Mouse (Mus musculus): ENCODE measurements around the gene Prkar1b.

Gene Prkar1b

GRCm38 (mm10) chr5:139149681-139150602, at the start of gene Prkar1b, which contains the start of gene Dnaaf5:
TSS of gene Prkar1b (minus strand) at chr5:139150001.
TSS of gene Dnaaf5 (plus strand) at chr5:139150223.
- DNase-seq (ENCODE audit: low spot score): peak; percentile 90

DNA sequence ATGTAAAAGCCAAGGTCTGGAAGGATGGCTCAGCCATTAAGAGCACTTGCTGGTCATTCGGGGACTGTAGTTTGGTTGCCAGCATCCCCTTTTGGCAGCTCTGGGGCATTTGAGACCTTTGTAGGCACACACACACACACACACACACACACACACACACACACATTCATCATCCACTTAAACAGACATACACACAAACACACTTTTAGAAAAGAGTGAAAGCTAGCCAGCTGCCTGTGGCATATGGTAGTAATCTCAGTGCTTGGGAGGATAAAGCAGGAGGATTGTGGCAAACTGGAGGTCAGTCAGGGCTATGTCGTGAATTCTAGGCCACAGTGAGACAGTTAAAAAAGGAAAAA, 49.8 kb upstream of the Prkar1b start:
- DNase-seq (ENCODE audit: low spot score): no peak

DNA sequence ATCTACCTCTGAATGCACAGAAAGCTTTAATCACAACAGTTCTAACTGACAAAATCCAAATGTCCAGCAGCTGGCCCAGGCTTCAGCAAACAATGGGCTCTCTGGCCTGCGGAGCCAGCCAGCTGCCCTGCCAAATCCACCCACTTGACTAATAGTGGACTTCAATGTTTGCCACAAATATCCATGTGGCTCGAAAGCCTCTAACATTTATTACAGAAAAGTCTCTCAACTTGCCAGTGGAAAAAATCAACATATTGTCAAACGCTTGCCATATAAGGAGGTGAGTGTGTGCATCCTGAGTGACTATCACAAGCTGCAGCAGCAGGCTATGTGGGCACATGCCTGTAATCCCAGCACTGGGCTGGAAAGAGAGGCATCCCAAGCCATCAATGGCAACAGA, 49.0 kb upstream of the Prkar1b start:
- no peak for DNase-seq (ENCODE audit: low spot score)

DNA sequence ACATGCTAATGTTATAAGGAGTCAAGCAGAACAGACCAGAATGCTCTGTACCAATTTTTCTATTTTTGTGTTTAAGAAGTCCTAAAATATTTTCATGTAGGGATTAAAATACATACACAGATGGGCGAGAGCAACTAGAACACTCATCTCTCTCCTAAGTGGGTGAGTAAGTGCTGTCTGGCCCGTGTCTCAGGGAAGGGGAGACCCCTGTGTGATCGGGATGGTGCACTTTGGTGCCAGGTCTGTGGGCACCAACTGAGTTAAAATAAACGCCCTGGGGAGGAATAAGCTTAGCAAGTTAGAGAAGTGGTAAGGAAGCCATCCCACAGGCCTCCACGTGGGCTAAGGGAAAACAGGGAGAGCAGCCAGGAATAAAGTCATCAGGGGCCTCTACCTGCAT, 41.2 kb upstream of the Prkar1b start:
- no peak for DNase-seq (ENCODE audit: low spot score)

GRCm38 (mm10) chr5:139189726-139190125, 39.9 kb upstream of the Prkar1b start:
- no peak for DNase-seq (ENCODE audit: low spot score)

DNA sequence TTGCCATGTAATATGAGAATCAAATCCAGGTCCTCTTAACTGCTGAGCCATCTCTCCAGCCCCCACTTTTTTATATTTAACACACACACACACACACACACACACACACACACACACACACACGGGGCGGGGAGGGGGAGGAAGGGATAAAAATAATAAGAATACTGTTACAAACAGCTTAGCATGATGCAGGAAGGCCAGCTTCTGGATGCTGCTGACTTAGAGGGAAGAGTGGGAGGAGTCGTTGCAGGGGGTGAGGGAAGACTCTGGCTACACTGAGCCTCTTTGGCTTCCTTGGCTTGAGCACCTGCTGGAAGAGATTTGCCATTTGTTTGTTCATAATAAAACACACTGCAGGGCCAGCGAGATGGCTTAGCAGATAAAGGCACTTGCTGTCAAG, 35.1 kb upstream of the Prkar1b start:
- DNase-seq (ENCODE audit: low spot score): no peak

GRCm38 (mm10) chr5:139183601-139184000, 33.8 kb upstream of the Prkar1b start:
- no peak for DNase-seq (ENCODE audit: low spot score)

DNA sequence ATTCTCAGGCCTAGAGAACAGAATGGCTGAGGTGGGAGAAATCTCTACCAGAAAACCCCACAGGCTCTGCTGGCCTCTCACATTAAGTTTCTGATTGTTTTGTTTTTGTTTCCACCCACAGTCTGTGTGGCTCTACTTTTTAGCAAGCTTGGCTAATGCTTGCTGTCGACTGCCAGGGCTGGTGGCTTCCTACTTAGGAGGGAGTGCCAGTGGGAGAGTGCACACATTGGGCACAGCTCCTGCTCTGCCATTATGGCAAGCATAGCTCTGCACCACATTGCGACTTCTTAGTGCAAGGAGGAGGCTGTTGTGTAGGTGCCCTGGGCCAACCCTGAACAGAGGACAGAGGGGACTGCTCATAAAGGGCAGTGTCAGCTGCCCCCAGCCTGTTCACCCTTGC, 33.3 kb upstream of the Prkar1b start:
- no peak for DNase-seq (ENCODE audit: low spot score)

DNA sequence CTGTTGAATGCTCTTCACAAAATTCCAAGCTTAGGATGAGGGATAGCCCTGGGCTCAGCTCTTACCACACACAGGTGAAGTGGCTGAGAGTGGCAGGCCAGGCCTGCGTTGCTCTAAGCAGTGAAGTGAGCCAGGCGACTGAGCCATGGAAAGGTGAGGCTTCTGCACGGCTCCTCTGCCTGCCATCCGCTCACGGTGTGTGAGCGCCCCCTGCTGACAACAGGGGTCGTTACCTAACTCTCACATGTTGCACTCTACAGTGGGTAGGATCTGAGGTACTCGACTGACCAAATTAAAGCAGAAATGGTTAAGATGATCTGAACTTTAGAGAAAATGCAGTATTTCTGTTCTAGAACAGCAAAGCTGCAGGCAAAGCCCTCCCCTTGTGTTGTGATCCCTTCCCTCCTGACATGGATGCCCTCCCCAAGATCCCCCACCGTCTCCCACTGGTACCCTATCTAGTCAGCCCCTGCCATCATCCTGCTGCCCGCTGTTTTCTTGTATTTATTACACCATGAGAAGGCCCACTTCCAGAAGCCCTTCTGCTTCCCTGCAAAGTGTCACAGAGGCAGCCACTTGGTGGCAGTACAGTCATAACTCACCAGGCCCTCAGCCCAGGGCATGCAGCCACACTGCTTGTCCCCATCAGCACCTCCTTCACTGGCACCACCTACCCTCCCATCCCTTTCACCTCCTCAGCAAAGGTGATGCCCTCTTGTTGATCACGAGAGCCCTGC, 29.3 kb upstream of the Prkar1b start:
- peak; percentile 54 for DNase-seq (ENCODE audit: low spot score)

GRCm38 (mm10) chr5:139174556-139175547, 25.1 kb upstream of the Prkar1b start:
- DNase-seq (ENCODE audit: low spot score): no peak

- DNase-seq (ENCODE audit: low spot score): no peak
These were observed 24.3 kb upstream of the Prkar1b start for GRCm38 (mm10) chr5:139174141-139174540.

DNA sequence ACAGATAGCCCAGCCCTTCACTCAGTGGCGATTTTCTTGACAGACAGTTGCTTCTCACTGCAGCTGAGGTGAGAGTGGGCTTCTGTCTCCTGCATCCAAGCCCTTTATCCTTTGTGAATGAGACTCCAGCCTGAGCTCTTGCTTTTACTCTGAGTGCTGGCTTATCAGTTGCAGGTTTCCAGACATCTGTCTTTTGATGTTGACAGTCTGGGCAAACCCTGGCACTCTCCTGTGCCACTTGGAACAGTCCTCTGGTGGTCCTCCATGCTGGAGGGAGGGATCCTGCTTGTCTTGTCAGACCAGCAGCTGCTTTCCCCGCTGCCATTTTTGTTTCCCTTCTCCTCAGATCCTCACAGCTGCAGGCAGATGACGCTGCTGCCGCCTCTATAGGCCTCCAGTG, 22.1 kb upstream of the Prkar1b start:
- no peak for DNase-seq (ENCODE audit: low spot score)

GRCm38 (mm10) chr5:139167548-139167947, 17.7 kb upstream of the Prkar1b start:
- no peak for DNase-seq (ENCODE audit: low spot score)

DNA sequence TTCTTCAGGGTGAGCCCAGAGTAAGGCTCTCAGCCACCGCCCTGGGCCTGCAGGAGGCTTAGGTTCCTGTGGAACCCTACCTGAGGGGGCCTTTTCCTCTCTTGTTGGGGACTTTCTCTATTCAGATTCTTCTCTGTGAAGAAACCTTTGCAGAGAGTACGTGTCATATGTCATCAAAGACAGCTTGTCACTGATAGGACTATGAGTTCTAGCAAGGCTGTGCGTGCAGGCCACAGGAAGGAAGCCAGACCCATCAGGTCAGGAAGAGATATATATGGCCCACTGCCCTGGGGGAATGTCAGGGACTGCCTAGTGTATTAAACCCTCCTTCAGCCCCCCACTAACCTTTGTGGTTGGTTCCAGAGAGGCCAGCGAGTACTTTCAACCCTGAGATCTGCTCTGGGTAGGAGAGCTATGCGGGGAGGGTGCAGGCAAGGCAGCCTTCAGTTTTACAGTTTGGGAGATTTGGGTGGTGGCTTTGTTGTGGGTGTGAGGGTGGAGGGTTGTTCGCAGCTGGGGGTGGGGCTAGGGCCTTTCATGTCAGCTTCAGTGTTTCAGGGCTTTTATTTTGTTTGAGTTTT, 17.1 kb upstream of the Prkar1b start:
- DNase-seq (ENCODE audit: low spot score): no peak

GRCm38 (mm10) chr5:139161632-139162031, 11.8 kb upstream of the Prkar1b start:
- DNase-seq (ENCODE audit: low spot score): no peak

GRCm38 (mm10) chr5:139160899-139161298, 11.1 kb upstream of the Prkar1b start:
- no peak for DNase-seq (ENCODE audit: low spot score)

DNA sequence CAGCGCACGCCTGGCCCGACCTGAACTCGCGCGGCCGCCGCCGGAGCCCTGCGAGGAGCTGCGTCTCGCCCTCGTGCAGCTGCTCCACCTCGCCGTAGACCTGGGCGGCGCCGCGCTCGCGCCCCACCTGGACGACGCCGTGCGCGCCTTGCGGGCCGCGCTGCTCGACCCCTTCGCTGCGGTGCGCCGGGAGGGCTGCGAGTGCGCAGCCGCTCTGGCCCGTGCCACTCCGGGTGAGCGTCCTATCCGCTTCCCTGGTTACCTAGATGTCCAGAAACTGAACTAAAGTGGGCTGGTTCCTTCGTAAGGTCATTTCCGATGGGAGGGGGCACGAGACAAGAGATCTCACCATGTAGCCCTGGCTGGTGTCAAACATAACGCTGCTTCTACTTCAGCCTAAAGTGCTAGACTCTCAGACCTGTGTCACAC, 816 bp upstream of the Prkar1b start:
- DNase-seq (ENCODE audit: low spot score): no peak

- DNase-seq (ENCODE audit: low spot score): no peak
These were observed 662 bp downstream of the Prkar1b start for GRCm38 (mm10) chr5:139149006-139149672.

DNA sequence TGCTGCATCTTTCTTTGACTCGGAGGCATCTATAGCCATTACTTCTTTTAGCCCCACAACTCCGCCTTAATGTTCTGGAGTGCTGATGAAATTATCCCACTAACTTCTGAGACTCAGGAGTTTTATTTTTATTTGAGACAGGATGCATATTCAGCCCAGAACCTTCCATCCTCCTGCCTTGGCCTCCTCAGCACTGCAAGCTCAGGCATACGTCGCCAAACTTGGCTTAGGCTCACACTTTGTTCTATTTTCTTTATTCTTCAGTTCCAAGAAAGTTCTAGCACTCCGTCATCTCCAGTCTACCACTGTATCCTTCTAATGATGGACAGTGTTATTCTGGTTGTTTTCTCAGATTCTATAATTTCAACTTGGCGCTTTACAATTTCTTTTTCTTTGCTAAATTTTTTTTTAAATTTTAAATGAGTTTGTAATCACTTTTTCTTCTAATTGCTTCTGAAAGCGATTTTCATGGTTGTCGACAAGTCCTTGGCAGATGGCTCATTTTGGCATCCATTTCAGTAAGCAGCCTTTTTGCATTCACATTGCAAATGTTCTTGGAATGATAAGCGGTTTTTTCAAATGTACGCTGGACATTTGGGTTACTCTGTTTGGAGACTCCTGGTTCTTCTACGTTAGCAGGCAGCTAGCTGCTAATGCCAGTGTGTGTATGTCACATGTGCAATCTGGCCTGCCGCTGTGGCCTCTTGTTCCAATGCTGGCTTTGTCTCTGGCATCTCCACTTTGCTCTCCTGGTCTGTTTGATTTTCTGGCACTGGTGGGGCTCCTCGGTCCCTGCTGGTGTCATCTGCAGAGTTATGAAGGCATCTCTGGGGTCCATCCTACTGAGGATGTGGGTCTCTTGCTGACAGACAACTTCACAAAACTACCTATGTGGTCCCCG, 2.4 kb downstream of the Prkar1b start:
- no peak for DNase-seq (ENCODE audit: low spot score)

Data from layer of hippocampus, adult 9-10 months (tissue).